Mouse (Mus musculus): ENCODE measurements around the gene Cand2. TPM values are rescaled to one million over a fixed set of nuclear protein-coding genes. Genes with fewer than 3 reads are reported as not detected.
A peak's percentile ranks its signal among the peaks of the same experiment; 100 is the strongest.

Gene Cand2
- polyA plus RNA-seq, 1 experiment from 2014 or later, result 36.8 TPM

- Histone ChIP-seq H3K9ac (replicated peaks; ENCODE audit: low read length) (no peak overlapping the region), H3K9me3 (ENCODE audit: low read length) (no peaks in the 10 kb centered on the region), H3K4me3 (ENCODE audit: low read length) (no peak overlapping the region), H3K27ac (ENCODE audit: low read length) (peak overlapping the region; percentile 49; the same call in 1 of the 2 replicates), H3K4me1 (ENCODE audit: insufficient read depth, low read length) (peaks cover 15% of the 10 kb centered on the region), H3K4me2 (replicated peaks; ENCODE audit: low read depth, low read length) (no peak overlapping the region), H3K36me3 (ENCODE audit: insufficient read depth, low read length) (peaks cover 66% of the 10 kb centered on the region), H3K27me3 (ENCODE audit: insufficient read depth, low read length) (no peaks in the 10 kb centered on the region)
- WGBS, result 38% methylated on average over 16 of the region's 16 CpGs
- peak; percentile 76 for ATAC-seq (ENCODE audit: low FRiP score, low TSS enrichment)
Measured at GRCm38 (mm10) chr6:115803541-115804382, 29.4 kb downstream of the Cand2 start.

- 67% methylated on average over 10 of the region's 10 CpGs for WGBS
- Histone ChIP-seq H3K4me2 (replicated peaks; ENCODE audit: low read depth, low read length) (no peak overlapping the region), H3K9ac (replicated peaks; ENCODE audit: low read length) (no peak overlapping the region), H3K4me1 (ENCODE audit: insufficient read depth, low read length) (peaks cover 15% of the 10 kb centered on the region), H3K9me3 (ENCODE audit: low read length) (no peaks in the 10 kb centered on the region), H3K36me3 (ENCODE audit: insufficient read depth, low read length) (peaks cover 59% of the 10 kb centered on the region), H3K27me3 (ENCODE audit: insufficient read depth, low read length) (no peaks in the 10 kb centered on the region), H3K4me3 (ENCODE audit: low read length) (no peak overlapping the region), H3K27ac (ENCODE audit: low read length) (no peak overlapping the region)
- no peak for ATAC-seq (ENCODE audit: low FRiP score, low TSS enrichment)
Measured at GRCm38 (mm10) chr6:115804432-115805192, 30.3 kb downstream of the Cand2 start.

DNA sequence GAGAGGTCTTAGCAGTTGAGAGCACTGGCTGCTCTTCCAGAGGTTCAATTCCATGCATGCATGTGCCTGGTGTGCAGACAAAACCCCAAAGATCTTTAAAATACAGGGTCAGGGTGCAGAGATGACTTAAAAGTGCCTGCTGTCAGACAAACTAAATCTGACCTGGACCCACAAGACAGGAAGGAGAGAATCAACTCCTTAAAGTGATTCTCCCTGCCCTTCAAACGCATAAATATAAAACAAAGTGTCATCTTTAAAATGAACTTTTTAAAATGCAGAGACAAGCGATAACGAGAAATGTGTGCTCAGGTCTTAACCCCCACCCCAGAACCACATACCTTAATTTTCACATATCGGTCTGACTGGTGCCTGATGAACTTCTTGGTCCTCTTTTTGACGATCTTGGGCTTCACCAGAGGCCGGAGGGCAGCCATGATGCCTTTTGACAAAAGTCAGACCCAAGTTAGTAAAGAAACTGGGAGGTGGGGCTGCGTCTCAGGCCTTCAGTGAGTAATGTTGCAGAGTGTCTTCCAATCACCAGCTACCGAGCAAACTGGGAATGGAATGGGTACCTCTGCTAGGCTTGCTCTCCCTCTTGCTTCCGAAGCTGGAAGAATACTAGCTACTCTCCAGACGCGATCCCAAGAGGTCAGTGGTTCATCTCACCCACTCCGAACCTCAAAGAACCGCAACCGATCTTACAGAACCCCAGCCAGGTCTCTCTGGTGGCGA lies 33.3 kb downstream of the Cand2 start:
- WGBS, result 2% methylated on average over 15 of the region's 15 CpGs
- ATAC-seq (ENCODE audit: low FRiP score, low TSS enrichment), result no peak
- Histone ChIP-seq H3K36me3 (ENCODE audit: insufficient read depth, low read length) (peaks cover 40% of the 10 kb centered on the region), H3K9me3 (ENCODE audit: low read length) (no peaks in the 10 kb centered on the region), H3K27me3 (ENCODE audit: insufficient read depth, low read length) (no peaks in the 10 kb centered on the region), H3K4me1 (ENCODE audit: insufficient read depth, low read length) (peaks cover 15% of the 10 kb centered on the region), H3K9ac (replicated peaks; ENCODE audit: low read length) (peak overlapping the region; percentile 98), H3K4me3 (ENCODE audit: low read length) (peak overlapping the region; percentile 95), H3K27ac (ENCODE audit: low read length) (peak overlapping the region; percentile 95), H3K4me2 (replicated peaks; ENCODE audit: low read depth, low read length) (peak overlapping the region; percentile 95)

DNA sequence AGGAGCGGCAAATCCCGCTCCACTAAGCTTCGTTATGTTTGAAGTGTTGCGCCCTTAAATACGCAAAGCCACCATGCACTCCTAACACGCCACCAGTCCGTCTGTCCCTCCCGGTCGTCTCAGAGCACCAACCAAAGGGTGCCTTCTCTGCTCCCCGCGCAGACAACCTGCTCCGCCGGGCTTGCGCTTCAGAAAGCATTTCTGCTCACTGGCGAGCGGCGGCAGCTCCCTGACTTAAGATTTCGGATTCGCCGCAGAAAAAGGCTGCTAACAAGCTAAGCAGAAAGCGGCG lies 33.8 kb downstream of the Cand2 start:
- H3K4me2 ChIP-seq (replicated peaks; ENCODE audit: low read depth, low read length), result peak overlapping the region; percentile 95
- H3K9me3 ChIP-seq (ENCODE audit: low read length), result no peaks in the 10 kb centered on the region
- H3K36me3 ChIP-seq (ENCODE audit: insufficient read depth, low read length), result peaks cover 38% of the 10 kb centered on the region
- peak overlapping the region; percentile 95 for H3K27ac ChIP-seq (ENCODE audit: low read length)
- peak overlapping the region; percentile 98 for H3K9ac ChIP-seq (replicated peaks; ENCODE audit: low read length)
- peaks cover 15% of the 10 kb centered on the region for H3K4me1 ChIP-seq (ENCODE audit: insufficient read depth, low read length)
- ATAC-seq (ENCODE audit: low FRiP score, low TSS enrichment), result no peak
- H3K4me3 ChIP-seq (ENCODE audit: low read length), result peak overlapping the region; percentile 95
- no peaks in the 10 kb centered on the region for H3K27me3 ChIP-seq (ENCODE audit: insufficient read depth, low read length)
- 0% methylated on average over 22 of the region's 22 CpGs for WGBS

- Histone ChIP-seq H3K9ac (replicated peaks; ENCODE audit: low read length) (peak within 1 kb of the TSS; percentile 98), H3K36me3 (ENCODE audit: insufficient read depth, low read length) (peaks cover 36% of the 10 kb centered on the region), H3K27me3 (ENCODE audit: insufficient read depth, low read length) (no peaks in the 10 kb centered on the region), H3K9me3 (ENCODE audit: low read length) (no peaks in the 10 kb centered on the region), H3K4me1 (ENCODE audit: insufficient read depth, low read length) (peaks cover 15% of the 10 kb centered on the region), H3K4me3 (ENCODE audit: low read length) (peak within 1 kb of the TSS; percentile 95), H3K4me2 (replicated peaks; ENCODE audit: low read depth, low read length) (peak within 1 kb of the TSS; percentile 95), H3K27ac (ENCODE audit: low read length) (peak within 1 kb of the TSS; percentile 95)
- ATAC-seq (ENCODE audit: low FRiP score, low TSS enrichment), result peak; percentile 78; the same call in 1 of the 2 replicates
- under 1% methylated on average over 47 of the region's 47 CpGs for WGBS
Measured at GRCm38 (mm10) chr6:115808488-115809231, 34.3 kb downstream of the Cand2 start, which contains the start of gene Rpl32. Gene Rpl32, minus strand, starts transcription at chr6:115808747.

DNA sequence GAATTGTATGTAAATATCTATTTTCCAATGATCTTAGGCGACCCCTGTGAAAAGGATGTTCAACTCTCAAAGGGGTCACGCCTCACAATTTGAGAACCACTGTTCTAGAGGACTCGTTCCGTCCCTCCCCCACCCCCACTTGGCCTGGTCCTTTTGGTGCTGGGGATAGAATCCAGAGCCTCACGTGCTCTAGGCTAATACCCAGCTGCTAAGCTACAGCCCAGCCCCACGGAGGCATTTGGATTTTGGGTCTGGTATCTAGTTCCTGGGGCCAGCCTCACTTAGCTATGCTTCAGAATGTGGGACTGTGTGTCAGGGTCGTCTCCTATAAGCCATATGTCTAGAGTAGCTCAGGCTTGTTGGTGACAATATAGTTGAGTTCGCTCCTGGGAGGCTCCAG lies 37.3 kb downstream of the Cand2 start:
- no peak overlapping the region for H3K27ac ChIP-seq (ENCODE audit: low read length)
- H3K4me3 ChIP-seq (ENCODE audit: low read length), result no peak overlapping the region
- WGBS, result 69% methylated on average over 8 of the region's 8 CpGs
- peaks cover 9% of the 10 kb centered on the region for H3K36me3 ChIP-seq (ENCODE audit: insufficient read depth, low read length)
- ATAC-seq (ENCODE audit: low FRiP score, low TSS enrichment), result no peak
- no peaks in the 10 kb centered on the region for H3K27me3 ChIP-seq (ENCODE audit: insufficient read depth, low read length)
- H3K4me1 ChIP-seq (ENCODE audit: insufficient read depth, low read length), result peaks cover 8% of the 10 kb centered on the region
- no peak overlapping the region for H3K4me2 ChIP-seq (replicated peaks; ENCODE audit: low read depth, low read length)
- no peak overlapping the region for H3K9ac ChIP-seq (replicated peaks; ENCODE audit: low read length)
- no peaks in the 10 kb centered on the region for H3K9me3 ChIP-seq (ENCODE audit: low read length)

DNA sequence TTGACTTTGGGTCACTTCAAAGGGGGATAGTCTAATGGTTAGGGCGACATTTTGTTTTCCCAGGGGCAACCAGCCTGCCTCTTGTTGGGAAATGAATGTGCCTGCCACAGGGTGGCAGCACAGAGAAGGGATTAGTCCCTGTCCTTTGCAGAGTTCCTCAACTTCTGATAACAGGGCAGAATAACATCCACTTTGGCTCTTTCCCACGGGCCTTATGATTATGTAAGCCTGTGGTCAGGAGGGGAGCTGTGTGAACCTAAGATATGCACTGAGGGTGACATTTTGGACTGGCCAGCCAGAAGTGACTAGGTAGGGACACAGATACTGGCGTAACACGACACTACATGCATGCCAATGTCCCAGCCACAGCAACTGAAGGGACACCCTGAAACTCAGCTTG lies 39.8 kb downstream of the Cand2 start:
- no peak overlapping the region for H3K27ac ChIP-seq (ENCODE audit: low read length)
- no peaks in the 10 kb centered on the region for H3K9me3 ChIP-seq (ENCODE audit: low read length)
- peak; percentile 47 for ATAC-seq (ENCODE audit: low FRiP score, low TSS enrichment)
- 30% methylated on average over 4 of the region's 4 CpGs for WGBS
- no peaks in the 10 kb centered on the region for H3K27me3 ChIP-seq (ENCODE audit: insufficient read depth, low read length)
- H3K4me2 ChIP-seq (replicated peaks; ENCODE audit: low read depth, low read length), result no peak overlapping the region
- no peaks in the 10 kb centered on the region for H3K4me1 ChIP-seq (ENCODE audit: insufficient read depth, low read length)
- H3K4me3 ChIP-seq (ENCODE audit: low read length), result no peak overlapping the region
- H3K36me3 ChIP-seq (ENCODE audit: insufficient read depth, low read length), result no peaks in the 10 kb centered on the region
- no peak overlapping the region for H3K9ac ChIP-seq (replicated peaks; ENCODE audit: low read length)

GRCm38 (mm10) chr6:115815041-115815440 lies 40.7 kb downstream of the Cand2 start:
- Histone ChIP-seq H3K9me3 (ENCODE audit: low read length) (no peaks in the 10 kb centered on the region), H3K4me1 (ENCODE audit: insufficient read depth, low read length) (no peaks in the 10 kb centered on the region), H3K4me2 (replicated peaks; ENCODE audit: low read depth, low read length) (no peak overlapping the region), H3K27me3 (ENCODE audit: insufficient read depth, low read length) (no peaks in the 10 kb centered on the region), H3K36me3 (ENCODE audit: insufficient read depth, low read length) (no peaks in the 10 kb centered on the region), H3K4me3 (ENCODE audit: low read length) (no peak overlapping the region), H3K9ac (replicated peaks; ENCODE audit: low read length) (no peak overlapping the region), H3K27ac (ENCODE audit: low read length) (no peak overlapping the region)
- no peak for ATAC-seq (ENCODE audit: low FRiP score, low TSS enrichment)
- 75% methylated on average over 4 of the region's 4 CpGs for WGBS

DNA sequence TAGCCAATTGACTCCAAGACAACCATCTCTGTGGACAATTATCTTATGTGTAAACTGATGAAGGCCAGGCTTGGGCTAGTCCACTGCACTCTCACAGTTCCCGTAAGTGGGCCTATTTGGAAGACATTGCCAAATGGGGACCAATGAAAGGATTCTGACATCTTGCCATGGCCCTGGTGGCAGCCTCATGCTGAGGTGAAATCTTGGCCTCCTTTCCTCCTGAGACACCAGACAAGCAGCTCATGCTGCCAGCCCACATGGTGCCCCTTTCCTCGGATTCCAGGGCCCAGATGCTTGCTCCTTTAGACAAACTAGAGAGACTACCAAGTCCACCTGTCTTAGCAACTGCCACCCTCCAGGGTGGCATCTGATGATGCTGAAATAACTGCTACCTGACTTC lies 43.8 kb downstream of the Cand2 start:
- no peak overlapping the region for H3K27ac ChIP-seq (ENCODE audit: low read length)
- H3K4me1 ChIP-seq (ENCODE audit: insufficient read depth, low read length), result no peaks in the 10 kb centered on the region
- H3K9ac ChIP-seq (replicated peaks; ENCODE audit: low read length), result no peak overlapping the region
- ATAC-seq (ENCODE audit: low FRiP score, low TSS enrichment), result no peak
- no peak overlapping the region for H3K4me2 ChIP-seq (replicated peaks; ENCODE audit: low read depth, low read length)
- WGBS, result 82% methylated on average over 2 of the region's 2 CpGs
- H3K4me3 ChIP-seq (ENCODE audit: low read length), result no peak overlapping the region
- no peaks in the 10 kb centered on the region for H3K27me3 ChIP-seq (ENCODE audit: insufficient read depth, low read length)
- no peaks in the 10 kb centered on the region for H3K9me3 ChIP-seq (ENCODE audit: low read length)
- H3K36me3 ChIP-seq (ENCODE audit: insufficient read depth, low read length), result no peaks in the 10 kb centered on the region
